Mouse (Mus musculus) megakaryocyte, embryonic 14.5 days (primary cell): ENCODE results near the gene Sppl3. TPM values are rescaled to one million over a fixed set of nuclear protein-coding genes. Genes with fewer than 3 reads are reported as not detected.

ENCODE experiments used
- H3K27me3 ChIP-seq: replicated peaks from 2 replicates; pipeline ENCODE3; 2012; ENCODE audit warnings: inconsistent platforms
- H3K36me3 ChIP-seq: replicated peaks from 2 replicates; pipeline ENCODE3; 2012; ENCODE audit warnings: low read length, inconsistent platforms, mixed read lengths
- H3K4me1 ChIP-seq: 2 replicates; pipeline ENCODE4 v1.6.1; 2012; ENCODE audit warnings: inconsistent platforms
- H3K4me3 ChIP-seq: replicated peaks from 2 replicates; pipeline ENCODE3; 2012; ENCODE audit warnings: moderate library complexity, mild to moderate bottlenecking, inconsistent platforms
- H3K9me3 ChIP-seq: 2 replicates; pipeline ENCODE4 v1.6.1; 2012; ENCODE audit warnings: inconsistent platforms
- FLI1 ChIP-seq: IDR thresholded peaks from 2 replicates; pipeline ENCODE4 v1.6.1; 2012; ENCODE audit warnings: low read length, inconsistent platforms, mixed read lengths
- GATA1 ChIP-seq: IDR thresholded peaks from 3 replicates; pipeline ENCODE4 v1.6.1; 2012; ENCODE audit warnings: mixed read lengths, low read length, inconsistent platforms, borderline replicate concordance
- polyA plus RNA-seq: library from polyadenylated mRNA; stranded (reverse); fragments of >175 nt; gene quantifications from 2 replicates; pipeline ENCODE4 v1.2.3, GENCODE M21; 2012; ENCODE audit warnings: low replicate concordance; ENCODE audit not compliant: insufficient read depth

The Sppl3 gene
- polyA plus RNA-seq, 1 experiment, result 18.2 TPM

- H3K27me3 ChIP-seq, result no peaks in the 10 kb centered on the region
- peaks cover 29% of the 10 kb centered on the region for H3K36me3 ChIP-seq
- TF ChIP-seq FLI1, result no peak
- TF ChIP-seq GATA1, result no peak
- H3K9me3 ChIP-seq, result no peaks in the 10 kb centered on the region
- no peak overlapping the region for H3K4me3 ChIP-seq
- H3K4me1 ChIP-seq, result peaks cover 96% of the 10 kb centered on the region
Measured at GRCm38 (mm10) chr5:115053791-115054396, 43.0 kb downstream of the Sppl3 start.

GRCm38 (mm10) chr5:115055418-115055817 lies 44.5 kb downstream of the Sppl3 start:
- H3K9me3 ChIP-seq, result no peaks in the 10 kb centered on the region
- H3K4me3 ChIP-seq, result peak overlapping the region; percentile 38
- H3K27me3 ChIP-seq, result no peaks in the 10 kb centered on the region
- H3K36me3 ChIP-seq, result peaks cover 31% of the 10 kb centered on the region
- peaks cover 98% of the 10 kb centered on the region for H3K4me1 ChIP-seq
- TF ChIP-seq GATA1, result no peak
- no peak for TF ChIP-seq FLI1

GRCm38 (mm10) chr5:115057153-115057552 lies 46.2 kb downstream of the Sppl3 start:
- no peak overlapping the region for H3K4me3 ChIP-seq
- H3K9me3 ChIP-seq, result no peaks in the 10 kb centered on the region
- no peak for TF ChIP-seq GATA1
- TF ChIP-seq FLI1, result no peak
- H3K36me3 ChIP-seq, result peaks cover 38% of the 10 kb centered on the region
- H3K27me3 ChIP-seq, result no peaks in the 10 kb centered on the region
- peaks cover 100% of the 10 kb centered on the region for H3K4me1 ChIP-seq

- Histone ChIP-seq H3K9me3 (no peaks in the 10 kb centered on the region), H3K36me3 (peaks cover 47% of the 10 kb centered on the region), H3K4me1 (peaks cover 98% of the 10 kb centered on the region), H3K27me3 (no peaks in the 10 kb centered on the region), H3K4me3 (peak overlapping the region; percentile 78)
- TF ChIP-seq GATA1 (no peak), FLI1 (no peak)
Measured at GRCm38 (mm10) chr5:115058584-115059297, 47.8 kb downstream of the Sppl3 start.

GRCm38 (mm10) chr5:115060067-115060695 lies 49.2 kb downstream of the Sppl3 start:
- H3K36me3 ChIP-seq, result peaks cover 55% of the 10 kb centered on the region

GRCm38 (mm10) chr5:115060977-115061376 lies 50.0 kb downstream of the Sppl3 start:
- no peak overlapping the region for H3K4me3 ChIP-seq
- H3K9me3 ChIP-seq, result no peaks in the 10 kb centered on the region
- peaks cover 59% of the 10 kb centered on the region for H3K36me3 ChIP-seq
- peaks cover 95% of the 10 kb centered on the region for H3K4me1 ChIP-seq
- no peak for TF ChIP-seq GATA1
- H3K27me3 ChIP-seq, result no peaks in the 10 kb centered on the region

More at GRCm38 (mm10) chr5:115060067-115060695, 49.2 kb downstream of the Sppl3 start:
- Histone ChIP-seq H3K9me3 (no peaks in the 10 kb centered on the region), H3K27me3 (no peaks in the 10 kb centered on the region), H3K4me3 (no peak overlapping the region), H3K4me1 (peaks cover 95% of the 10 kb centered on the region)
- no peak for TF ChIP-seq FLI1

- Histone ChIP-seq H3K27me3 (no peaks in the 10 kb centered on the region), H3K4me1 (peaks cover 95% of the 10 kb centered on the region), H3K9me3 (no peaks in the 10 kb centered on the region), H3K36me3 (peaks cover 59% of the 10 kb centered on the region), H3K4me3 (peak overlapping the region; percentile 6)
- TF ChIP-seq FLI1, result no peak
- no peak for TF ChIP-seq GATA1
Measured at GRCm38 (mm10) chr5:115062566-115062965, 51.6 kb downstream of the Sppl3 start.

- Histone ChIP-seq H3K27me3 (no peaks in the 10 kb centered on the region), H3K9me3 (no peaks in the 10 kb centered on the region), H3K4me1 (peaks cover 95% of the 10 kb centered on the region), H3K4me3 (peak overlapping the region; percentile 46), H3K36me3 (peaks cover 64% of the 10 kb centered on the region)
- TF ChIP-seq FLI1, result no peak
- no peak for TF ChIP-seq GATA1
Measured at GRCm38 (mm10) chr5:115063391-115063790, 52.5 kb downstream of the Sppl3 start.

GRCm38 (mm10) chr5:115066245-115066644 lies 55.3 kb downstream of the Sppl3 start:
- TF ChIP-seq FLI1 (no peak), GATA1 (no peak)
- Histone ChIP-seq H3K4me1 (peaks cover 92% of the 10 kb centered on the region), H3K4me3 (no peak overlapping the region), H3K9me3 (no peaks in the 10 kb centered on the region), H3K27me3 (no peaks in the 10 kb centered on the region), H3K36me3 (peaks cover 57% of the 10 kb centered on the region)
